Mouse (Mus musculus): ENCODE results near the gene Lysmd1.
"Not testable (repeated sequence)": the region's sequence is repeated elsewhere in the genome, so short reads cannot be mapped to it uniquely, and the experiment has no call there.

The Lysmd1 gene

DNA sequence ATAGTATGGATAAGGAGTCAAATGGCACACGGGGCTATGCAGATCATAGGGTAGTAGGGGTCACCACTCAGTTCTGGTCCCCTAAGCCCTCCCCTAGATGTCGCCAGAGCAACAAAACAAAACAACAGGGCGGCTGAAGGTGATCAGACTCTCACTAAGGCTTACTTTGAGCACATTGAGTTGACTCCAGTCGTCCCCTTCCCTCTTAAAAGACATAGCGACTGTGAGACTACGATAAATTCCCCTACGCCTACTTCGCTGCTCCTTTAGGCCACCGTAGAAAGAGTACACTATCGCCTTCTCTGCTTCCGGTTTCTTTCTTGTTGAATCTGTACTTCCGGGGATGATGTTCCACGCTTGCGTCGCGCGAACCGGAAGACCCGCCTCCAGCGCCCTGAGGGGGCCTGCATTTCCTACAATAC, at the start of gene Lysmd1, which contains the start of gene Scnm1:
Lysmd1 (plus strand) TSS at position 409 of the 422 bp plus-strand sequence.
Scnm1 (minus strand) TSS at position 332 of the 422 bp plus-strand sequence.
- DNase-seq: peak; percentile 93 to 97

DNA sequence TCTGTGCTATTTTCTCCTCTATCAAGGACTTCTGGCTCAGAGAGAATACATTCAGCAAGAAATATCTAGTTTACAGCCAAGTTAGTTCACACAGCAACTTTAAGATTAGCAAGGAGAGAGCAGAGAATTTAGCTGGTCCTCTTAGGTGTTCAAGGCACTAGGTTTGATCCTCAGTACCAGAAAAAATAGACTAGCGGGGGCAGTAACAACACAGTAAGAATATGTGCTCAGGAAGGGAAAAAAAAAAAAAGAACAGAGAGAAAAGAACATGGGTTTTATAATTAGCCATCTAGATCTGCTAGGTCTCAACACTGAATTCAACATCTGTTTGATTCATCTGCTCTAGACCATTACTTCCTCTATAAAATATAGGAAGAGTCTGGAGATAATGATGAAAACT, 45.8 kb upstream of the Lysmd1 start:
- no peak for DNase-seq

DNA sequence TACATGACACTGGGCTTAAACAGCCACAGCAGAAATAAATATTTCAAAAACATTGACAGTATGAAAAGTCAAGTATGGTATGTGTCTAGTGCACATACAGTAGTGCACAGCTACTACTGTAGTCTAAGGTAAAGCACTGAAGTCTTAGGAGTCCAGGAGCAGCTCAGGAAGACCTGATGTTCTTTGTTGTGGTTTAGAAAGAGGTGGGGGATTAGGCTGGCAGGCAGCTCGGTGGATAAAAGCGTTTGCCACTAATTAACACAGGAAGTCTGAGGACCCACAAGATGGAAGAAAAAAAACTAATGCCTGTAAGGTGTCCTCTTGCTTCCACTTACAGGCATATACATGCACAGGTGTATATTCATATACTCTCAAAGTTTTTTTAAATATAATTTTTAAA, 33.0 kb upstream of the Lysmd1 start:
- no peak for DNase-seq

- no peak for DNase-seq
Observed at GRCm38 (mm10) chr3:95105121-95105520, 28.8 kb upstream of the Lysmd1 start.

DNA sequence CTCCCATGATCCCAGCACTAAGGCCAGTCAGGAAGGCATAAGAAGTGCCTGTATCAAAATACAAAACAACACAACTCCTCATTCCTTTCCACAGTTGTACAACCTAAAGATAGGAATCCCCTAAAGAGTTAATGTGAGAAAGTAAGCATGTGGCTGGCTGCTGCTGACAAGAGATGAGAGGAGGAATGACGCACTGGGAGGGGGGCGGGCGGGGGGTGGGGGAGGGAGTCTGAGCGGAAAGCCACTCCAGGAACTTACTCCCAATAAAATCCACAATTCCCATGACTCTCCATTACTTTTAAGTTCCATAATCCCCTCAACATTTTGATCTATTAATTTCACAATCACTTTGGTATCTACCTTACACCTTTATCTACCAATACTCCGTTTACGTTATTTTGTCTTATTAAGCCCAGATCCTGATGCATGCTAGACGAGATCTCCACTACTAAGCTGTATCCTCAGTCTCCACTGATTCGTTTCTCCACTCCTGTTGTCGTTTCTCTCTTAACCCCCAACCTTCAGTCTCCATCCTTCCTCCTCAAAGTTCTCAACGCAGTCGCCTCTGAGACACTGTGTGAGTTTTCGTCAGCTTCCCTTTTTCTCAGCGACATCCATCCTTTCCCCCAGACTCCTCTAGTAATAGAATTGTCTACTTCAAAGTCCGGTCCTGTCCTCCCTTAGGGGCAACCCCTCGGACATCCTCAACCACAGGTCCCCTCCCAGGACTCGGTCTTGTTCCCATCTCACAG, 28.1 kb upstream of the Lysmd1 start:
- DNase-seq: no peak

DNA sequence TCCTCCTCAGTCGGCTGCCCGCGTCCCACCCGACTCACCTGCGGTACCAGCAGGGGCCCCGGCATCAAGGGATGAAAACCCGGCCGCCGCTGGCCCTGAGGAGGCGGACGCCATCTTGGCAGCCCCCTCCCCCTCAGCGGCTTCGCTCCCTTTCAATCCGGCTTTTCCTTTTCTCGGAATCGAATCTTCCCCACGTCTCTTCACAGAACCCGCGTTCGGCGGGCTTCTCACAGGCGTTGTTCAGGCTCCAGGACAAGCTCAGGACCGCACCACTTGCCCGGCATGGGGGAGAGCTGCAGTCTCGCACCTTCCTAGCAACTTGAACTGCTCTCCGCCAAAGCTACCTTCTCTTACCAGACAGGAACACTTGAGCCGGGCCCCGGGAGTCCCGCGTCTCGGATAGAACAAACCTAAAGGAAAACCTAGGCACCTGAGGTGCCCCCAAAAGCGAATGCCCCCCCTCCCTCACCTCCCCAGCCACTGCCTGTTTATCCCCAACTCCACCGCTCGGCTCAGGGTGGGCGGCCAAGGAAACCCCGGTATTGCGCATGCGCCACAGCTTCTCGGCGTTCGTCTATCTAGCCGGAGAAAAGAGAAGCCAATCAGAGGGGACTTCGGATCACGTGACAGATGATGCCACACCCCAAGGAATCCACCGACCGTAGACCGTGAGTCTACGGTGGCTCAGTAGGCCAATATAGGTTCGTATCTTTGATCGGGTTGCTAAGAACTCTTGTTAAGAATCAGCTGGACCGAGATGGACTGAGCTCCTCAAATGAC, 27.4 kb upstream of the Lysmd1 start, which contains the start of gene Pip5k1a:
Pip5k1a (minus strand) TSS at position 593 of the 780 bp plus-strand sequence.
- DNase-seq: peak; percentile 95 to 97

DNA sequence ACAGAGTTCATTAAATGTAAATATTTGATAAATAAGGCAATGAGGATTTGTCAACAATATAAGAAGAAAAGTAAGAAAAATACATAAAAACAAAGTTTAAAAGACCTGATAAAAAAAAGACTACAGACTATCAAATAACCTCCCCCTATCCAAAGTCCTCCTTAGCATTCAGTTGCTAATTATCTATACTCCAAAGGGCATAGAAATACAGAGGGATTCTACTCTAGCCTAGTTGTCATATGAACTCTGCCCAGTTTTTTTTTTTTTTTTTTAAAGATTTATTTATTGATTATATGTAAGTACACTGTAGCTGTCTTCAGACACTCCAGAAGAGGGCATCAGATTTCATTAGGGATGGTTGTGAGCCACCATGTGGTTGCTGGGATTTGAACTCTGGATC, 26.6 kb upstream of the Lysmd1 start:
- not testable (repeated sequence) for DNase-seq

DNA sequence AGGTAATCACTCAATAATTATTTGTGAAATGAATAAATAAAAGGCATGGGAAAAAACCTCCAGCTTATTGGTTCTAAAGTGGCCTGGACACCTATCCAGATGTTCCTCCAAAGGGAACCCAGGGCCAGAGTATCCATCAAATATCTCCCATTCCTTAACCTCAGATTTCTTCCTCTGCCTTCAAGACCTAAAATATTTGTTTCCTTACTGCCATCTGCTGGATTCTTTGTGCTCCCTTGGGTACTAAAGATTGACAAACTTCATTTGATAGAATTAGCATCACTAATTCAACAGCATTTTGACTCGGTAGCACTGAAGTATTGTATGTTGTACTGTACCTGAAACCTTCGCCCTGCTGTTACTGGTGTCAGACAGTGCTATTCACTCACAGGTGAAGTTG, 26.0 kb upstream of the Lysmd1 start:
- no peak for DNase-seq

GRCm38 (mm10) chr3:95110911-95111726, 22.8 kb upstream of the Lysmd1 start, which contains the start of gene Vps72:
TSS of gene Vps72 (plus strand) at chr3:95111022.
- DNase-seq: peak; percentile 88 to 92

GRCm38 (mm10) chr3:95112760-95113159, 21.1 kb upstream of the Lysmd1 start:
- no peak for DNase-seq

DNA sequence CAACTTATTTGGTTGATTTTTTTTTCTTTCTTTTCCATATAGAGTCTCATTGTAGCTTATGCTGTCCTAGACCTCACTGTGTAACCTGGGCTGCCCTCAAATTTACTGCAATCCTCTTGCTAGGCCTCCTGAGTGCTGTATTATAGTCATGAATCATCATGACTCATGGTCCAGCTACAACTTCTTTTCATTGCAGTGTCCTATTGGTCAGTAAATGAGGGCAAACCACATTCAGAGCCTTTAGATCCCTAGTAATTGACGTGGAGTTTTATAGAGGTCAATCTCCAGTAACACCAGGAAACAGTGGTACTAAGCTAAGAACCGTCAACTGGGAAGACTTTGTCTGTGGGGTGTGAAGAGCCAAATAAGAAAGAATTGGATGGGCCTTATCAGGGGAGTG, 16.1 kb upstream of the Lysmd1 start:
- no peak for DNase-seq

GRCm38 (mm10) chr3:95121580-95121979, 12.3 kb upstream of the Lysmd1 start:
- no peak for DNase-seq

GRCm38 (mm10) chr3:95124246-95124645, 9.6 kb upstream of the Lysmd1 start, which contains the start of gene Tmod4:
TSS of gene Tmod4 (plus strand) at chr3:95124476.
- no peak for DNase-seq

GRCm38 (mm10) chr3:95124972-95125371, 8.9 kb upstream of the Lysmd1 start:
- no peak for DNase-seq

- DNase-seq: peak; percentile 80 to 83
Observed at GRCm38 (mm10) chr3:95129226-95129651, 4.6 kb upstream of the Lysmd1 start.

DNA sequence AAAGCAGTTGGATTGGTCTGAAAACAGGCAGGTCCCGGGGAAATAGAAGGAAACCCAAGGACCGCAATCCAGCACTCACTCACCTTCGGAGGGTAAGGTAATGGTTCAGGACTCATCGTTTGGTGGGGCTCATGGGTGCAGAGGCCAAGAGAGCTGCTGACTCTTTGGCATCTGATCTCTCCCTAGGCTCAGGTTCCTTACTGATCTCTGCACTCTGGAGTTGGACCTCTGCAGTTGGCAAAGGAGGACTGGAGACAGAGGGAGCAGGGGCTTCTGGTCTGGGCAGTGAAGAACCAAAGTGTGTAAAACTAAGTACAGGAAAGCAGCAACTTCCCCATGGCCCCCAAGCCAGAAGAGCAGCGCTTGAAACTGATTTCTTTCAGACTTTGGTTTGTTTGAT, 3.8 kb upstream of the Lysmd1 start:
- DNase-seq: peak; percentile 29 to 58

DNA sequence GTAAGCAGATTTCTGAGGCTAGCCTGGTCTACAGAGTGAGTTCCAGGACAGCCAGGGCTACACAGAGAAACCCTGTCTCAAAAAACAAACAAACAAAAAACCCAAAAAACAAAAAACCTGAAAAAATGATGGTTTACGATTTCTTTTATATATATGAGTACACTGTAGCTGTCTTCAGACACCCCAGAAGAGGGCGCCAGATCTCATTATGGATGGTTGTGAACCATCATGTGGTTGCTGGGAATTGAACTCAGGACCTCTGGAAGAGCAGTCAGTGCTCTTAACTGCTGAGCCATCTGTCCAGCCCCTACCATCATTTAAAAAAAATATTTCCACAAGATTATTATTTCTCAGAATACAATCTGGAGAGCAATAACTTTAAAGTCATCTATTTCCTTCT, 1.5 kb upstream of the Lysmd1 start:
- not testable (repeated sequence) for DNase-seq

DNA sequence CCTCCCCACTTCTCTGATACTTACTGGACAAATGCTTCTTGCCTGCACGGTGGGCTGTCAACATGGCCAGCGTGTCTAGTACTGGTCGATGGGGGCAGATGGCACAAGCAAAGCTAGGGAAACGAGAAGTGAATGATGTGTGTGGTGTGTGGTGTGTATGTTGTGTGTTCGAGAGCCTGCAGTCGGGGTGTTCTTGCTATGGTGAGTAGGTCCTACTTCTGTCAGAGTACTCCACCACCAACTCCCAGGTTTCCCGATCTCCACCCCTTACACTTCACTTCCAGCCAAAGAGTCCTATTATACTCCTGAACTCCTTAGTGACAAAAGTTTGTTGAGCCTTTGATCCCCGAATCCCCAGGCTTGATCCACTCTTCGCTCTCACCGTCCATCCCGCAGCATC, 712 bp upstream of the Lysmd1 start:
- no peak for DNase-seq

DNA sequence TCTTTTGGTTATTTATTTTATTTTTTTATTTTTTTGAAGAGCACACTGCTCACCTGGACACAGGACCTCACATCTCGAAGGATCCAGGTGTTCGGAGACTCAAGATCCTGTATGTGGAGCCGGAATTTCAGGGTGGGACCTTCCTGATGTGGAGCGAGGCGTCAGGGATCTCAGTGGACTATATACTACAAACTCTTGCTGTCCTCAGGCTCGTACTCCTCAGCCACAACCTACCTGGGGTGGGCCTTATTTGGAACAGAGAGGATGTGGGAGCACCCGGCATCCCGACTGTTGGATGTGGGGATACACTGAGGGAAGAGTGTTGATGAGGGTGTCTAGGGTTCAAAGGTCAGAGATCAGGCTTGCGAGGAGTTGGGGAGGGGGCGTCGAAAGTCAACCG, 245 bp downstream of the Lysmd1 start:
- not testable (repeated sequence) for DNase-seq

- DNase-seq: peak; percentile 79 to 81
Observed at GRCm38 (mm10) chr3:95135023-95135422, 1.1 kb downstream of the Lysmd1 start.

DNA sequence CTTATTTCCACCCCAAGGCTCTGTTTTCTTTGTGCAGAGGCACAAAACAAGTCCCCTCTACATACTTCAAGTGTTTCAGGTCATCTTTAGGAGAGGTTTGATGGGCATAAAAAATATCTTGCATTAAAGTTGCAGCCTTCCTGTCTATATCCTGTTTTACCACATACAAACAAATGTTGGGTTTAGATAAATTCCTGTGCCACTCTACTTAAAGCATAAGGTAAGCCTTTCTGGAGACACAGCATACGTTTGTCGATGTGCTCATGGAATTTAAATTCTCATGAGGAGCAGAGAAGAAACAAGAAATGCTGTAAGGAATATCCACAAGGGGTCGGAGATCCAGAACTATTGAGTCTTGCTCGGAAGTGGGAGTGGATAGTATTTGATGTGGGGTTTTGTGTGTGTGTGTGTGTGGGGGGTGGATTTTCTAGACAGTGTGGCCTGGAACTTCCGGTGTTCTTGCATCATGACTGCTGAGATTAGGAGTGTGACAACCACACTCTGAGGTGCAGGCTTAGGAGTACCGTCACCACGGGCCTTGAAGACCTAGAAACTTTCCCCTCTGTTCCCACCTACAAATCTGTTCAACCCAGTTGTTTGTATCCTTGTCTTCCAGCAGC, 1.7 kb downstream of the Lysmd1 start:
- DNase-seq: no peak

GRCm38 (mm10) chr3:95136336-95136735, 2.4 kb downstream of the Lysmd1 start:
- no peak for DNase-seq

Data from kidney, adult 8-10 months (tissue).